Mouse (Mus musculus) monocyte, adult 5-6 weeks (primary cell): ENCODE measurements around the gene Ankrd16. TPM values are rescaled to one million over a fixed set of nuclear protein-coding genes. Genes with fewer than 3 reads are reported as not detected.

Experiments
- ATAC-seq: fragments of 153-309, 156-312 bp; replicated peaks from 2 replicates; pipeline ENCODE4 v1.8.0; 2017; ENCODE audit warnings: mild to moderate bottlenecking; ENCODE audit not compliant: low TSS enrichment, insufficient number of reproducible peaks, severe bottlenecking, poor library complexity, low FRiP score
- total RNA-seq: library from RNA; stranded (forward); fragments of 200-1000, 200-491, 200-594 nt; gene quantifications from 3 replicates; pipeline ENCODE4 v1.2.3, GENCODE M21; 2017

Gene Ankrd16
- total RNA-seq: 51.1 to 79.0 TPM (median 51.8 TPM) in 3 replicates

- peak; percentile 97 for ATAC-seq
Observed at GRCm38 (mm10) chr2:11777091-11778068, at the start of gene Ankrd16, which contains the start of gene Fbh1. Gene Ankrd16 (plus strand): TSS chr2:11777876. Gene Fbh1 (minus strand): TSS chr2:11777582.

- ATAC-seq: no peak
Observed at GRCm38 (mm10) chr2:11729091-11729490, 48.6 kb upstream of the Ankrd16 start.

- no peak for ATAC-seq
Observed at GRCm38 (mm10) chr2:11732978-11733377, 44.7 kb upstream of the Ankrd16 start.

DNA sequence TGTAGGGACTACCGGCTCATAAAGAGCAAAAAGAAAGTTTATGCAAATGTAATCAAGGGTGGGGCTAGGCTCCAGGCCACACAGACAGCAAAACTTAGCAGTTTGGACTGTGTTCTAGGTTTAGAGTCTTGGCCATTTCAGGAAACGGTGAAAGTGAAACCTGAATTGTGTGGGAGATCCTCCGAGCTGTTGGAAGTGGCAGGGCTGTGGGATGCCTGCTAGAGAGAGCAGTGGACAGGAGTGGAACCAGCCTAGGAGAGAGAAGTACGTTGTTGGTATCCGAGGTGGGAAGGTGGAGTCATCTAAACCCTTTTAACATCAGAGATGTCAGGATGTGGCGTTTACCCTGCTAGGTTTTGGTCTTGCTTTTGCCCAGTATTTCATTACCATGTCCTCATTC, 41.8 kb upstream of the Ankrd16 start:
- ATAC-seq: no peak

DNA sequence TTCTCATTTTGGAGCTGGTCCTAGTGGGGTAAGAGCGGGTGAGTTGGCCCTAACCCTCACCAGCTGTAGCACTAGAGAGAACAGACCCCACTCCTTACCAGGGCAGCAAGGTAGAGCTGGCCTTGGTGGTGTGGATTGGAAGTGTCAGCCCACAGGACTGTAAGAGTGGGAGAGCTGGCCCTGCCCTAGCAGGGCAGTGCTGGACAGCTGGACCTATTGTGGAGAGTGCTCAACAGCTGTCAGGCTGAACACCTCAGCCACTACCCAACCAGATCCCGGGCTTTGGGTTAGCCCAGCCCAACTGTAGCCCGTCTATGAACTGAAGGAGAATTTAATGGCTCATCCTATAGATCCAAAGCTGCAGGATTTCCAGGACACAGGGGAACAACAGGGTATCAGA, 38.9 kb upstream of the Ankrd16 start:
- 0 out of 2 replicates have a peak, but pooled peaks have one; percentile 6 for ATAC-seq

DNA sequence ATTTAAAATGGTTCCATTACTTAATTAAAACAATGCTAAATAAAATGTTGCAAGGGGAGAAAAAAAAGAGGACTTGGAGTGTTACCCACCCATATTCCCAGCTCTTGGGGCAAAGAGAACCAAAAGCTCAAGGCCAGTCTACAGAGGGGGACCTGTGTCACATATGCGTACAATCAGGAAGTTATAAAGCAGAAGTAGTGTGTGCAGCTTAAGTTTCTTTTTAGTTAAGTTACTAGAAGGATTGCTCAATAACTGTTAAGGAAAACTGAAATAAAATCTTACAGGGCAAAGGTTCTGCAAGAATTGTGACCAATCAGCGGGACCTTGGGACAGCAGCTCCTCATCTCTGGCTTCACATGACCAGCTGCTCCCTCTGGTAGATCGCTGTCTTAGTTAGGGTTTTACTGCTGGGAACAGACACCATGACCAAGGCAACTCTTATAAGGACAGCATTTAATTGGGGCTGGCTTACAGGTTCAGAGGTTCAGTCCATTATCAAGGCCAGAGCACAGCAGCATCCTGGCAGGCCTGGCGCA, 38.1 kb upstream of the Ankrd16 start:
- ATAC-seq: peak; percentile 90

DNA sequence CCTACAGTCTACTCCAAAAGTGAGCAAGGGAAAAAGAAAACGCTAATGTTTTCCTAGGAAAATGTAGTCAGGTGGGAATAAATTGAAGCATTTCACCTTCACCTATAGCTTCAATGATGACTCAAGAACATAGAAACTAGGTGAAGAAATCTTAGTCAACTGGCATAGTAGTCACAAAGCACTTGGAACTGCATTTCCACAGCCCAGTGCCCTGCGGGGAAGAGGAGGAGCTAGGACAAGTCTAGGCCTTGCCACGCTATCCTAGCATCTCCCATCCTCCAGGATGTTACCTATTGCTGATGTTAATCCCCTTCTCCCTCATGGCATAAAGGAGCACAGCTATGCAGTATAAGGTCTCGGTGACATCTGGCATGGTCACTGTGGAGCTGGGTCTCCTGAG, 15.1 kb upstream of the Ankrd16 start:
- ATAC-seq: no peak

DNA sequence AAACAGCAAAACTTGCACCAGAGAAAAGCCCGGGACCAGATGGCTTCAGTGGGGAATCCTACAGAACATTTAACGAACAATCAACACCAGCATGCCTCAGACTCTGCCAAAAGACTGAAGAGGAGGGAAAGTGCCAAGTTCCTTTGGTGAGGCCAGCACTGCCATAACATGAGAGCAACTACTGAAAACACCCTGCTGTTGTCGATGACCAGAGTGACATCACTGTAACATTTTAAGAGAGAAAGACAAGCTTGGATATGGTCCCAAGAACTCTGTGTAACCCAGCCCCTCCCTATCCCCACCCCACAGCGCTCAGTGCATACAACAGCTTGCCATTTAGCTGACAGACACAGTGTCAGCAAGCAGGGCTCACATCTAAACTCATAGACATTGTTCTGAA, 12.0 kb upstream of the Ankrd16 start:
- ATAC-seq: no peak

DNA sequence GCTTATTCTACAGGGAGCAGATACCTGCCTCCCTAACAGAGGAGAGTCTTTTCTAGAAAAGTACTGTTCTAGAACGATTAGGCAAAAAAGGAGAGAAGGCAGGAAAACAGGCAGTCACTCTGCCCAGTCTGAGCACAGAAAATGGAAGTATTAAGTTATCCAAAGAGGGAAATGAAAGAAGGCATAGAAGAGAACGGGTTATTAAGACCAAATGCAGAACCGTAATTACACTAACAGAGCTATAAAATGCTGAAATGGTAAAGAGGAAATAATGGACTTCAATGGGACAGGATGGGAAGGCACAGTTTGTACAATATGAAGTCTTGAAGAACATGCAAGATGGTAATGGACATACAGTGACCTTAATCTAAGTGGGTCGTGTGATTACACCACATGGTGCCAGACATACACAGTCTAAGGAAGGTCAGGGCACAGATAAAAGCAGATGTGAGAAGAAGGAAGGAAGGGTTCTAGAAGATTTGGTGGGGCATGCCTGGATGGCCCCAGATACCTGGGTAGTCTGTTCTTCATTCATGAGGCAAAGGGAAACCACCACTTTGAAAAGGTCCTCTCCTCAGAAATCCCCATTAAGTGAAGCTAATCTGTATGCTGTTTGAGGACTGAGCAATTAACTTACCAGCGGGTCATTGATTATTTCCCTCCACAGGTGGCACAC, 11.1 kb upstream of the Ankrd16 start:
- no peak for ATAC-seq

GRCm38 (mm10) chr2:11767161-11767545, 10.5 kb upstream of the Ankrd16 start:
- ATAC-seq: no peak

- no peak for ATAC-seq
Observed at GRCm38 (mm10) chr2:11771701-11772100, 6.0 kb upstream of the Ankrd16 start.

DNA sequence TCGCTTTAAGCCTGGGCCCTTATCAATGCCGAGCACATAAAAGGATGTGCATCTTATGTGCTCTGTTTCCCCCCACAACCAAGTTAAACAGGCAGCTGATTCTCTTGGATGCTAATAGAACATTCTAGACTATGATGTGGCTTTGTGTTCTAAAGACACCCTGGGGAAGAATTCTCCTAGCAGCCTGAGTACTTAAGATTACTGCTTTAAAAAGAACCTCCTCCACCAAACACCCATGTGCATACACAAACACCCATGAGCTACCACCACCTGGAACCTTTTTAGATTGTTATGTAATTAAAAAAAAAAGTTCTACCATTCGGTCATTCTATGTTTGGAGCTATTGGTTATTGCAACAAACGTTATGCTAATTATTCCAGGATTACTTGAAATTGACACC, 5.3 kb upstream of the Ankrd16 start:
- no peak for ATAC-seq

GRCm38 (mm10) chr2:11774426-11774825, 3.2 kb upstream of the Ankrd16 start:
- no peak for ATAC-seq

DNA sequence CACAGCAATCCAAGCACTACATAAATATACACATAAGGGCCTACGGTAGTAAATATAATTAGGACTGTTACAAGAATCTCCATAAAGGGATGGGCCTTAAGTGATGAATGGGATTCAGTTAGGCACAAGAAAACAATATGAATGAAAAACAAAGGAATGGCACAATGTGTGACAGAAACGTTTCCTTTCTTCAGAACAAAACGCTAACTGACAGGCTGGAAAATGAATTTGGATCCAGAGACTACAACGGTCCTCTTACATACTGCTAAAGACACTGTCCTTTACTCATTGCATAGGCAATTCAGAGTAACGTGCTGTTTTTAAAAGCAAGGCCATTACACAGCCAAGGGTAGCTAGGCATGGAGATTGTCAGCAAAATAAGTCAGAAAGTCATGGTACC, 2.6 kb upstream of the Ankrd16 start:
- no peak for ATAC-seq

GRCm38 (mm10) chr2:11776415-11776814, 1.3 kb upstream of the Ankrd16 start:
- no peak for ATAC-seq

- peak; percentile 80 for ATAC-seq
Observed at GRCm38 (mm10) chr2:11778087-11778823, 579 bp downstream of the Ankrd16 start.

DNA sequence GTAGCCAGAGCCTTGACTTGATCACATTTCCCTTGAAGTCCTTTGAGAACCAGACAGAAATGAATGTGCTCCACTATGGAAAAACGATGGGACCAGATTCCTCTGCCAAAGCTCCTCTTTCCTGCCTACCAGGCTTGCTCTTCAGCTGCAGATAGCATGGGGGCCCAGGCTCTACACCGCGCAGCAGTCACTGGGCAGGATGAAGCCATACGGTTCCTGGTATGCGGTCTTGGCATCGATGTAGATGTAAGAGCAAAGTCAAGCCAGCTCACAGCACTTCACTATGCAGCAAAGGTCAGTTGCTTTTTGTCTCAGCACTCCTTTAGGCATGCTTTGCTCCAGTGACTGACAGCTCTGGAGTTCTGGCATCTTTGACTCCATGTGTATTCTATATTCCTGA, 6.5 kb downstream of the Ankrd16 start:
- ATAC-seq: no peak

GRCm38 (mm10) chr2:11794668-11795067, 17.0 kb downstream of the Ankrd16 start:
- no peak for ATAC-seq

DNA sequence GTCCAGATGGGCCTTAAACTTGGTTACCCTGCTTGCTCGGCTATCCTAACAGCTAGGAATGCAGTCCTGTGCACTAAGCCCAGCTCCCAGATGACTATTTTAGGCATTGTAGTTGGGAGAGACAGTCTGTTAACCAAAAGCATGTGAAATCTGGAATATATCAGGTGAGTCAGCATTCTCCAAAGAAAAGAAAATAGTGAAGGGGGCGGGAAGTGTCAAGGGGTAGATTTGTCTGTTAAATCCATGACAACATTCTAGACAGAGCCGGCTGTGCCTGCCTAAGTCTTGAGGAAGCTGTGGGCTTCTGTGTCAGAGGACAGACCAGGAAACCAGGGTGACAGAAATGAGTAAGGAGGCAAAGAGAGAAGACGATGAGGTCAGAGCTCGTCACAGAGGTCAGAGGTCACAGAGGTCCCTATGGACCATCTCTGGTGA, 20.3 kb downstream of the Ankrd16 start:
- no peak for ATAC-seq
